Mouse (Mus musculus): ENCODE data around the gene Srgap2.
"Not testable (repeated sequence)": the region's sequence is repeated elsewhere in the genome, so short reads cannot be mapped to it uniquely, and the experiment has no call there.

Srgap2 gene

GRCm38 (mm10) chr1:131345422-131346419 is 181.4 kb downstream of the Srgap2 start:
- in situ Hi-C loops (cut with MboI, MseI), result no loop called here

GRCm38 (mm10) chr1:131344691-131345090 is 182.5 kb downstream of the Srgap2 start:
- in situ Hi-C loops (cut with MboI, MseI), result no loop called here

- in situ Hi-C loops (cut with MboI, MseI), result no loop called here
These were observed 191.1 kb downstream of the Srgap2 start for GRCm38 (mm10) chr1:131336017-131336416.

- in situ Hi-C loops (cut with MboI, MseI), result no loop called here
These were observed 191.5 kb downstream of the Srgap2 start for GRCm38 (mm10) chr1:131335604-131336003.

- in situ Hi-C loops (cut with MboI, MseI), result no loop called here
These were observed 196.0 kb downstream of the Srgap2 start for GRCm38 (mm10) chr1:131331180-131331579.

- in situ Hi-C loops (cut with MboI, MseI), result not testable (repeated sequence)
These were observed 198.1 kb downstream of the Srgap2 start for GRCm38 (mm10) chr1:131329093-131329492.

- in situ Hi-C loops (cut with MboI, MseI), result no loop called here
These were observed 200.0 kb downstream of the Srgap2 start for GRCm38 (mm10) chr1:131327167-131327566.

GRCm38 (mm10) chr1:131324816-131325463 is 202.2 kb downstream of the Srgap2 start:
- in situ Hi-C loops (cut with MboI, MseI), result no loop called here

GRCm38 (mm10) chr1:131319598-131320330 is 207.4 kb downstream of the Srgap2 start:
- in situ Hi-C loops (cut with MboI, MseI), result no loop called here

- in situ Hi-C loops (cut with MboI, MseI), result no loop called here
These were observed 208.8 kb downstream of the Srgap2 start for GRCm38 (mm10) chr1:131318397-131318796.

GRCm38 (mm10) chr1:131317625-131318024 is 209.5 kb downstream of the Srgap2 start:
- in situ Hi-C loops (cut with MboI, MseI), result no loop called here

- in situ Hi-C loops (cut with MboI, MseI), result no loop called here
These were observed 215.9 kb downstream of the Srgap2 start for GRCm38 (mm10) chr1:131311284-131311683.

GRCm38 (mm10) chr1:131310237-131310818 is 216.8 kb downstream of the Srgap2 start:
- in situ Hi-C loops (cut with MboI, MseI), result no loop called here

GRCm38 (mm10) chr1:131300750-131301149 is 226.4 kb downstream of the Srgap2 start:
- in situ Hi-C loops (cut with MboI, MseI), result no loop called here

- in situ Hi-C loops (cut with MboI, MseI), result no loop called here
These were observed 227.4 kb downstream of the Srgap2 start for GRCm38 (mm10) chr1:131299788-131300187.

GRCm38 (mm10) chr1:131299240-131299639 is 227.9 kb downstream of the Srgap2 start:
- in situ Hi-C loops (cut with MboI, MseI), result no loop called here

- in situ Hi-C loops (cut with MboI, MseI), result no loop called here
These were observed 229.0 kb downstream of the Srgap2 start for GRCm38 (mm10) chr1:131298171-131298570.

GRCm38 (mm10) chr1:131296726-131297125 is 230.4 kb downstream of the Srgap2 start:
- in situ Hi-C loops (cut with MboI, MseI), result no loop called here

- in situ Hi-C loops (cut with MboI, MseI), result no loop called here
These were observed 232.0 kb downstream of the Srgap2 start for GRCm38 (mm10) chr1:131295200-131295599.

GRCm38 (mm10) chr1:131293922-131294250 is 233.3 kb downstream of the Srgap2 start:
- in situ Hi-C loops (cut with MboI, MseI), result no loop called here

- in situ Hi-C loops (cut with MboI, MseI), result no loop called here
These were observed 233.8 kb downstream of the Srgap2 start for GRCm38 (mm10) chr1:131293221-131293921.
